Mouse (Mus musculus) cerebellum, postnatal 14 days (tissue): ENCODE measurements at regions not wholly inside any gene's neighbourhood (a gene's known extent, or its start where the extent isn't known, plus 50 kb on each side); places are given as distances from the start of the nearest gene placed in this dataset.
A peak's percentile ranks its signal among the peaks of the same experiment; 100 is the strongest.

Experiments used
- DNase-seq, 2 experiments: peaks; one replicate each; pipeline ENCODE4 v3.0.0; 2021; ENCODE audit warnings: mixed read lengths in 2 of 2

- DNase-seq: no peak
Observed at GRCm38 (mm10) chr2:74187963-74188790, 277.1 kb upstream of the Atp5g3 start.

GRCm38 (mm10) chr2:74178106-74178505, 267.0 kb upstream of the Atp5g3 start:
- DNase-seq: no peak

DNA sequence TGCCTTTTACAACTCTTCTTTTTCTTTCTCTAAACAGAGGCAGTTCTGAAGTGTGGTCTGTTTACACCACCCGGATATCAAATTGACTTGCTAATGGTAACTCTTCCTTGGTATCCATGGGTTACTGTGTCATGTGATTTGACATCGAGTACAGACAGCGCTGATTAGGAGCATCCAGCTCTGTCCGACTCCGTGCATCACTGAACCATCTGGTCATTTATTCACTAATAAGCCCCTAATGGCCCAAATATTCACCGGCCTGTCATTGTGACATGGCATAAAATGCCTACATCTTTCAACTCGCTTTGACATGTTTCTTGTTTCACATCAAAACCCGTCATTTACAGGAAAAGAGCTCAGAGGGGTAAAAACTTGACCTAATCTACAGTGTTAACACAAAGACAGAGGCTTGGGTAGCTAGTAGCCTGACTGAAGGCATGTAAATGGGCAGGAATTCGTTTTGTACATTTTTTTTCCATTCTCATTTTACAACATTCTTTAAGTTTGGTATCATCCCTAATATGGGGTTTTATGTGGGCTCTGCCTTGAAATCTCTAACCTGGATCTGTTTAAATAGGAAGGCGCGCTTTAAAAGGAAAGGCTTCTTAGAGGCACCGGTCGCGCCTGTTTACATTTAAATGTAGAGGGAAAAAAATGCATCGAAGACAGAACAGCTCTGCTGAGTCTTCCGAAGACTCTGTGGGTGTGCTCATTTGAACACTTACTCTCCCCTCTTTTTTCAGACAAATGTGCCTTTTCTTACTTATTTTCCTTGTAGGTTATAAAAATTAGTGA, 257.8 kb upstream of the Atp5g3 start:
- no peak for DNase-seq

GRCm38 (mm10) chr2:74168307-74168706, 257.2 kb upstream of the Atp5g3 start:
- DNase-seq: no peak

DNA sequence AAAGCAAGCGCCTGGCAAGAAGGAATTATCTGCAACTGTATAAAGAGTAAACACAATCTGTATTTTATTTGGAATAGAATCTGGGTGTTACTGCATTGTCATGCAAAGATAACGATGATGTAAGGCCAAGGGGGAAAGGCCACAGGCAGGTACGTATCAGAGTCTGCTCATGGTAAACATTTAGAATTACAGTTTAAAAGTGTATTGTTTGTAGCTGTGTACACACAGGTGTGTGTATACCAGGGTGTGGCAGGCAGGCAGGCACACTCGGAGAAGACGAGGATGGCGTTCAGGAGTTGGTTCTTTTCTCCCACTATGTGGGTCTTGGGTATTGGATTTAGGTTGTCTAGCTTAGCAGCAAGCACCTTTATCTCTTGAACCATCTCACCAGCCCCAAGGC, 242.9 kb upstream of the Atp5g3 start:
- no peak for DNase-seq

- DNase-seq: no peak
Observed at GRCm38 (mm10) chr2:74153247-74153850, 242.2 kb upstream of the Atp5g3 start.

DNA sequence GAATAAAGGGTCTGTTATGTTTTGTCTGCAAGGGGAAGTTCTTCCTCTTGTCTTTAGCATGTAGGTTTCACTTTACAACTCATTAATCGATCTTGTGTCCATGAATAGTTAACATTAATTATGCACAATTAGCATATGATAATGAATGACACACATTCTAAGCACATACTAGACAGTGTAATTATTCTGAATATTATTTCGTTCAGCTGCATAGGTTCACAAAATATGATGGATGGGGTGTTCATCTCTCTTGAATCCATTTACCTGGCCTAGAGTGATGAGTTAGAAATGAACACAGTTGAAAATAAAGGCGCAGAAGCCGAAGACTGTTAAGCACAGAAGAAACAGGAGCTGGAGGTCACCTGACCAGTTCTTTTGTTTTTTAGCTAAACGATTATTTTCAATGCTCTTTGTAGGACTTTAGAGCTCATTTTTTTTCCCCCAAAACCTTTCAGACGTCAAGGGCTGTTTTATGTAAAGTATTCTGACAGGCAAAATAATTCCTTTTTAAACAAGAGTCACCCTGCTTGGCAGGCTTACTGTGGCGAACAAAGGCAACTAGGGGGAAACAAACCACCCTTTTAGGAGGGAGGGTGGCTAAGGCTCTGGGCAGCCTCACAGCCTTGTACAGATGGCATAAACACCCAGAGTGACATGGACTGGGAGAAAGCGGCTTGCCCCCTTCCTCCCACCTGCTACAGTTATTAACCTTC, 241.6 kb upstream of the Atp5g3 start:
- no peak for DNase-seq

GRCm38 (mm10) chr2:74147193-74147592, 236.1 kb upstream of the Atp5g3 start:
- DNase-seq: no peak

DNA sequence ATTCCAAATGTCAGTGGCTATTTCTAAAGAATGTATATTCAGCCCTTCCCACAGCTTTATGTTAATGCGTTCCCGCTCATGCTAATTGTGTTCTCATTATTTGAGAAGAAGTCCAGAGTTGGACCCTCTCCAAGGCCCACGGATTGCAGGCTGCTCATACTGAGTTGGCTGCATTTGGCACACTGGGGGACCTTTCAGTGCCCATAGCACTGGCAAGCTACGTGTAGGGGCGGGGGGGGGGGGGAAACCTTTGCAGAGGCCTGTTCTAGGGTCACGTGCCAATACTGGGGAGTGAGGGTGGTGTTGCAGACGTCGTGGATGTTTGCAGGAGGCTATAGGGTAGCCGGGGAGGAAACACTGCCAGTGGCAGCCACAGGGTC, 225.5 kb upstream of the Atp5g3 start:
- DNase-seq: peak; percentile 72 to 78

- peak; percentile 46 to 67 for DNase-seq
Observed at GRCm38 (mm10) chr2:74135963-74136623, 225.0 kb upstream of the Atp5g3 start.

GRCm38 (mm10) chr2:74130141-74130588, 219.0 kb upstream of the Atp5g3 start:
- no peak for DNase-seq

- DNase-seq: peak; percentile 21 to 50
Observed at GRCm38 (mm10) chr2:74128782-74129538, 217.8 kb upstream of the Atp5g3 start.

DNA sequence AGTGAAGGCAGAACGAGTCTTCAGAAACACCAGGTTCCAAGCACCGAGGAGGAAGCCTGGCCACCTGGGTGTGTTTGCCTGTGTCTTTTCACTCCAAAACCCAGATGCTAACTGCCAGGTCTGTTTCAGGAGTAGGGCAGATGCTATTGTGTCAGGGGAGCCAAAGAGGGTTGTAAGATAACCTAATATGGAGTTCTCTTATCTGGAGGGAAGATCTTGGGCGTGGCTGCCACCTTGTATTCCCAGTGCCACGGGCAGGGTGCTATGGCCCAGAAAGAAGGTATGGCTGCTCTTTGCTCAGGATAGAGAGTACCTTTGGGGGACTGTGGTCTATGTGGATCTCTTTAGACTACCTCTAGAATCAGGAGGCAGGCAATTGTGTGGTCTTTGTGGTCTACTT, 216.0 kb upstream of the Atp5g3 start:
- DNase-seq: no peak

DNA sequence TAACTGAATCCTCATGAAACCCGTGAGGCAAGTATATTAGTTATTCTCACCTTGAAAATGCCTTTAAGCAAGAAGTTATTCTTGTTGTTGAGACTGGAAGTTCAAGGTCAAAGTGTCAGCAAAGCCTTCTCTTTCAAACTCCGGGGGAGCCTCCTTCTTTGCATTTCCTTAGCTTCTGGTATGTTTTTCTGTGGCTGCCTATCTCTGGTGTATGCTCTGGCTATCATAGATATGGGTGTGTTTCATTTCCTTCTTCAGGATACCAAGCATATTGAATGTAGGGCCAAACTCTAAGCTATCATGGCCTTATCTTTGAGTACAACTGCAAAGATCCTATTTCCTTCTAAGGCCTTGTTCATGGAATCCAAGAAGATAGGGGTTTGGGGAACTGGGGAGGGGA, 213.1 kb upstream of the Atp5g3 start:
- no peak for DNase-seq

DNA sequence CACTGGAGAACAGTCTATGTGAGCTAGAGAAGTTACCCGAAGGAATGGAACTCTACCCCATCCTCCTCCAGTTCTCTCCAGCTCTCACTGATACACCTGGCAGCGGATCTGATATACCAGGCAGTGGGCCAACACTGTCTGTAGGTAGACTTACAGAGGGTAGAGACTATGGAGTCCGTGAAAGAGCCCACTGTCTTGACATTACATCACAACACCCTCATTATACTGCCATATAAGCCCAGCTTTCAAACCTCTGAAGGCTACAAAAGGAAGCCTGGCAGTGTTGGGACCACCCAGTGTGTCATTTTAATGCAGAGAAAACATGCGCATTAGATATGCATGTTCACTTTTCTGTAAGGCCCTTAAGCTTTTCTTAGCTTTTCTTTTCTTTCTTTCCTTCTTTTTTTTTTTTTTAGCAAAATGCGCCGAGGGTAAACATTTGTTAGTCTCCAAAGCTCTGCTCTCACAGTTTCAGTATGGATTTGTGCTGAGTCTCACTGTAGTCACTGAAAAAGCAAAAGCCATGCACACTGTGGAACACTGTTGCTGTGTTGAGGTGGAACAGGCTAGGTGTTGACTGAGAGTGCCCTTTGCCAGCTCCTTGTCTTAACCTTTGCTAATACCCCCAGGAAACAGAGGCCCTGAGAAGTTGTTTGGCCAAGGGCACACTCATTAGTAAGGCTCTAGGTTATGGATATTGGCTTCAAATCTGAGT, 212.4 kb upstream of the Atp5g3 start:
- peak in 1 of 2 experiments; percentile 30 for DNase-seq

DNA sequence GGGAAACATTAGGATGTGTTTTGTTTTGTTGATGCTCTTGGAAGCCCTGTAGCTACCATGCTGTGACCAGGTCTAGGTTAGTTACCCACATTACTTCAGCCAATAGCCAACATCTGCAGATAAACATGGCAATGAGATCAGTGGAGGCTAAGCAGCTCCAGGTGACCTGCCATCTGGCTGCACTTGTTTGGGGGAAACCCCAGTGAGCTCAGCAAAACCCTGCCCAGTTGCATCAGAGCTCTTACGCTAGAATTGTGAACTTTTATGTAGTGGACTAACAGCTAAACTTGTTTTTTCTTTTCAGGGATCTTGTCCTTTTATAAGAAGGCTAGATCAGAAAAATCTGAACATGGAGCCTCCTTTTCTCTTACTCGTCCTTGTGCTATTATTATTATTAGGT, 211.8 kb upstream of the Atp5g3 start:
- DNase-seq: no peak

DNA sequence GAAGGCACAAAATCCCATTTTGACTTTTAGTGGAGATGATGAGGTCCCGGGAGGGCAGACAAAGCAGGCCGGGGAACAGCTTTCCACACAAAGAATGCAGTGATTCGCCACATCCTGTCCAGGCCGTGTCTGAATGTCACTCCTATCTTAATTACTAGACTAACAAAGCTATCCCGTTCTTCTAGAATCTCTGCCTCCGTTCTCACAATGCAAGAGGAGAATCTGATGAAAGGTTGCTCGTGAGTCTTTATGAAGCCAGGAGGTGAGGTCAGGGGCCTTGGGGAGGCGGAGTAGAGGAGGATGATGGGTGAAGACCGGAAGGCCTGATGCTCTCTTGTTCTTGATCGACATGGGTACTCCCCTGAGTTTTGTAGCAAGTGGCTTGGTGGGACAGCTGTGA, 208.9 kb upstream of the Atp5g3 start:
- DNase-seq: no peak

GRCm38 (mm10) chr2:74119167-74119937, 208.2 kb upstream of the Atp5g3 start:
- DNase-seq: no peak

- DNase-seq: no peak
Observed at GRCm38 (mm10) chr2:74106472-74106871, 195.3 kb upstream of the Atp5g3 start.
